Mouse (Mus musculus) duodenum, adult 2 months (tissue): Measurements from ENCODE around the gene Ptov1. TPM values are rescaled to one million over a fixed set of nuclear protein-coding genes. Genes with fewer than 3 reads are reported as not detected.

Experiments
- polyA plus RNA-seq: library from polyadenylated mRNA; depleted of rRNA; stranded (reverse); fragments of >200 nt; gene quantifications from 2 replicates; pipeline ENCODE4 v1.2.3, GENCODE M21; 2012; ENCODE audit warnings: low replicate concordance; rRNA removed

Ptov1 gene
- 116 and 164 TPM in 2 replicates for polyA plus RNA-seq

DNA sequence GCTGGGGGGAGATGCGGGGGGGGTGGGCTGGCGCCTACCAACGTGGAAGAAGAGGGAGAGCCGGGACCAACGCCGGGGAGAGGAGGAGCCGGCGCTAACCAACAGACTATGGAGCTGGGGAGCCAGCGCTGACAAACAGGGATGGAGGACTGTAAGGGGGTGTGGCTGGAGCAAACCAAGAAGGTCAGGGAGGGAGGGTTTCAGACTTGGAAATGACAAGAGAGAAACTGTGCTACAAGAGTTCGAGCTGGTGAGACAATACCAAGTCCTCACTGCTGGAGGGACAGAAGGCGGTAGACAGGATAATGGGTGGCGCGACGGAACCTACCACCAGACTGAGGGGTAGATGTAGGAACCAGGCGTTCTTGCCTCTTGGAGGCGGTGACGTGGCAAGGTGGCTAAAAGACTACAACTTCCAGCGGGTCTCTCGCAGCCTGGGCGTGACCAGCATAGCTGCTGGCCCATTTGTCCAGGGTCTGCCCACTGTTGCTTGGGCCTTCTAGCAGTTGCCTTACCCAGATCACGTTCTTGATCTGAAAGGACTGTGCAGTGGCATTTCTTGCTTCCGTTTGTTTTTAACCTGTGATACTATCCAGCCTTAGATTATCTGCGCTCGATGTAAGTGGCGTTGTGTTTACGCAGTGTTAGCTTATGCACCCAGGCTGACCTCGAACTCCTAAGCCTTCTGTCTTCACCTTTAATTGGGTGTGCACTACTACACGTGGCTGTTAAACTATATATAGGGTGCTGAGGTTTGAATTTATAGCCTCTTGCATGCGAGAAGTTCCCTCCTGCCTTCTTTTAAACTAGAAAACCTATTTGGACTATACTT, at the start of gene Ptov1:
Ptov1 (minus strand) TSS at position 92 of the 832 bp plus-strand sequence.

DNA sequence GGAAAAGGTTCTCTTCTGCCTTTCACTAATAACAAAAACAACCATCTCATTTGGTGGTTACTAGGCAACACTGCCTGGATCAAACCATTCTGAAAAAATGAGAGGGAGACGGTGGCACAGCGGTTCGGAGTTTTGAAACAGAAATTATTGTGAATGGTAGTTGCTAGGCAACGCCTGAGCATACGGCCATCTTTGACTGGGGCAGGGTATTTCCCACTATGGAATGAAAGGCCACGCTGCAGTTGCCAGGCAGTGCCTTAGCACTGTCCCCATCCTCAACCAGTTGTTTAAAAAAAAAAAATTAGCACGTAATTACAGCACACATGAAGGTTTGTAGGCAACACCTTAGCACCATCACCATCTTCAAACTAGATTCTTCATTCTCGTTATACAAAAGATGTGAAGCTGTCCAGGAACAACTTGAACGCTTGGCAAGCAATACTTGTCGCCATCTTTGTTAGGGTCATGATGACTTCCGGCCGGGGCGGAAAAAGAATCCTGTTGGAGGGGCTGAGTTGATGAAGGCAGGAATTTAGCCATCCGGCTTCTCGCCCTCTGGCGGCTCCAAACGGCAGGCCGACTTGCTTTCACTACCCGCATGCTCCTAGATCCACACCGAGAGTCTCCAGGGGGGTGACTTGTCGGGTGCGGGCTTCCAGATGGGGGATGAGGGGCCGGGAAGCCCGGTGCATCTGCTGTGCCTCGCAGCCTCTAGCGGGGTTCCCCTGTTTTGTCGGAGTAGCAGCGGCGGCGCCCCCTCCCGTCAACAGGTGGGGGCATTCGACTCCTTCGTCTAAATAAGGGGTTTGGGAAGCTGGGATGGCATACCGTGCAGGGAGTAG, 26.2 kb upstream of the Ptov1 start, which contains the start of gene Fuz:
Fuz (plus strand) TSS at position 487 of the 842 bp plus-strand sequence.

DNA sequence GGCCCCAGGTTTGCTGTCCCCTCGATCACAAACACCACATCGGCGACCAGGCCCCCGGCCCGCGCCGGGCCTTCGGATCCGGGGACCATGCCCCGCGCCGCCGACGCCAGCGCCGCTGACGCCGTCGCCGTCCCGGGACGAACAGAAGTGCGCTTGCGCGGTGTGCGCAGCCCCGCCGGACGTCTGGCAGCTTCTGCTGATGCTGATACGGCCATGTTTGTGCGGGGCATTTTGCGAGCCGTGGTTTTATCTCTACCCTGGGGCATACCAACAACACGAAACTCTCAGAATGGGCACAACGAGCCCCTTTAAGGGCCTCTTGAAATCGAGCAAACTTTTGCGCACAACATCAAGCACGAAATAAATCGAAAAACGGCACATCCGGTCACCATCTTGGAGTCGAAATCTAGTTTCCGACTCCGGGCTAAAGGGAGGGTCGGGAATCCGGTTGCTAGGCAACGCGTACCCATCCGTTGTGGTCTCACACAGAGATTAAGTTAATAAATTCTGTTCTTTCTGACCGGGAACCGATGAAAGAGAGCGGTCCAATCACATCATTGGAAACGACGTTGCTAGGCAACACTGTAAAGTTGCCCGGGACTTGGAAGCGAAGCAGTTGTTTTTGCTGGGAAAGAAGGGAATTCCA, 22.8 kb upstream of the Ptov1 start, which contains the start of gene Med25:
Med25 (minus strand) TSS at position 437 of the 646 bp plus-strand sequence.

DNA sequence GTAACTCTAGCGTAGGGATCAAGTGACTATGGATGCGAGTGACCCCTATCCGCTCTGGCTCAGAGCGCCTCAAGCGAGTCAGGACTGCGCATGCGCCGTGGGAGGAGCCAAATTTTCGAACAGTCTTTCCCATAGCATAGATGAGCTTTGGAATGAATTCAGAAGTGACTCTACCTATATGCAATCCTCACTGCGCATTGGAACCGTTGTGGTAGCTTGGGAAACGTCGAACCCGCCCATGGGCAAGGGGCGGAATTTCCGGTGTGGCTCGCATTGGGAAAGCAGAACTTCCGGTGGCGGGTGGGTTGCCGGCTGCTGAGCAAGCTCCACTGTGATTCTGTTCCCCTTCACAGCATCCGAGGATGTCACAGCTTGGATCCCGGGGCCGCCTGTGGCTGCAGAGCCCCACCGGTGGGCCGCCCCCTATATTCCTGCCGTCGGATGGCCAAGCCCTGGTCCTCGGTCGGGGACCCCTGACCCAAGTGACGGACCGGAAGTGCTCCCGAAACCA, 12.5 kb downstream of the Ptov1 start, which contains the start of gene Pnkp:
Pnkp (plus strand) TSS at position 98 of the 511 bp plus-strand sequence.

DNA sequence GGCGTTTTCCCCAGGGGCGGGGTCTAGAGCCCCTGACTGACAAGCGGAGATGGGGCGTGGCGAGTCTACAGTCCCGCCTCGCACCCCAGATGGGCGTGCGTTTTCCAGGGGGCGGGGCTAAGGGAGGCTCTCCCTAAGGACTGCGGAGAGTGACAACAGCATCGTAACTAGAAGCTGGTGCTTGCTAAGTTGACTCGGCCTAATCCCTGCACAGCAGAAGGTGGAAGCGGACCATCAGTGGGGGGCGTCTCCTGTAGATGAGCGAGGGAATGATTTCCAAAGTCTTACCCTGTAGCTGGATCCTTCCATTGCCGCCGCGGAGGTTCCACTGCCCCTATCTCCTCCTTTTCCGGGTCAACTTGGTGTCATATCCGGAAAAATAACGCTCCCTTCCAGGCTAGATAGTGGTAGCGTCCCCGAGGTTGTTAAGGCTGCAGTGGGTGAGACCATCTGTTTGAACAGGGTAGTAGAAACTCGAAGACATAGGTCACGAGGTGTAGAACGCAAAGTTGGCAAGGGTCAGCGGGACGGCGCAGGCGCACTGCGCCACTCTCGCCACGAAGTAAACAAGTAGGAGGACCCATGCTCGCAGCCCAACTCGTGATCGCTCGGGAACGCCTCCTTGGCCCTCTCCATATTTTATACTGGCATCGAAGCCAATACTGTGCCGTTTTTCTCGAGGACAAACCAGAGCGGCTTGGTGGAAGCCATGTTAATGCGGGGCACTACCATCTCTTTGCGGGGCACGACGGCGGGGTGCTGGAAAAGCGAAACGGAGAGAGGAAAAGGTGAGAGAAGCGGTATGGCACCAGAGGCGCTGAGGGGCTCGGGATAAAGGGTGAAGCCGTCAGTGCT, 20.8 kb downstream of the Ptov1 start, which contains the start of the genes Akt1s1 and Tbc1d17:
Akt1s1 (plus strand) TSS at position 431 of the 855 bp plus-strand sequence.
Tbc1d17 (minus strand) TSS at position 519 of the 855 bp plus-strand sequence.

DNA sequence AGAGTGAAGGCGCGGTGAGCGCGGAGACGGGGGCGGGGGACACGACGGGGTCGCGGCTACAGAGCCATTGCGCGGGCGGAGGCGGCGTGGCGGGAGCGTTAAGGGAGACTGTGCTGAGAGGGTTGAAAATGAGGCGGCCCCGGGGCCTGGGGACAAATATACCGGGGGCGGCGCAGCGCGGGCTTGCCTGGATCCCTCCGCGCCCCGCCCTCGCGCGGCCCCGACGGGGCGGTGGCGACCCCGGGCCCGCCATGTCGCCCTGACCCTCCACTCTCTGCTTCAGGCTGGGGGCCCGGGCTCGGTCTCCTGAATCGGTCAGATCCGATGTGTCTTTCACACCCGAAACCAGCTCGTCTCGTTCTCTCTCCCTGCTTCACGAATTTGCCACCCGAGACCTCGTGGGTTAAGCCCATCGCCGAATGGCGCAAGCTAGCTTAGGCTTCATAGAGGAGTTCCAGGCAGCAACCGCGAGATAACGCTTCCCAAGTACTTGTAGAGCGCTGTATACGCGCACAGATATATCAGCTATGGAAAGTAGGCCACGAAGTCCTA, 53.0 kb downstream of the Ptov1 start, which contains the start of gene Atf5:
Atf5 (minus strand) TSS at position 189 of the 552 bp plus-strand sequence.

DNA sequence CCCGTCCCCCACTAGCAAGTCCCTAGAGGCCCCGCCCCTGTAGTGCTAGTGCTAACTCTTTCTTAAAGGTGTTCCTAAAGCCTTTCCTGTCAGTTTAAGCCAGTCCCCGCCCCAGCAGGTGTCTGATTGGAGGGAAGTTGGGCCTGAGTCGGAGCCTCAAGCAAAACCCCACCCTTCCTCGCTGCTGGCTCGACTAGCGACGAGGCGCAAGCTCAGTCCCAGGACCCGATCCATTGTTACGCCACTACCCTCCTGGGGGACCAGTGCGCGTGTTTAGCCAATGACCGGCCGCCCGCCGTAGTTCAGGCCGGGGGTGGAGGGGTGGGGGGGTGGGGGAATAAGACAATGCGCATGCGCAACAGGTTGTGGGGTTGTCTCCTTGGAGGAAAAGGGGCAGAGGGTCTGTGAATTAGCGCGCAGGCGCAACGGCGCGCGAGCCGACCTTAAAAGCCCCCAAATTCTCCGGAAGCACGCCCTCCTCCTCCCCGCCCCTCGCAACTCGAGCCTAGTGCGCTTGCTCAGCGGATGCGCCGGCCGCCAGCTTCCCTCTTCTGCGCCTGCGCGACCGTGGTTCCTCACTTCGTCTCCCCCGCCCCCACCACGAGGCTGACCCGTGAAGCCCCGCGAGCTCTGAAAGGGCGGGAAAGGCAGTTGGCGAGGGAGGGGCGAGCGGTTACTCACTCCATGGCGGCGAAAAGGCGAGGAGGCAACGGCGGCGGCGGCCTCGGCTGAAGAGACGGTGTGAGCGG, 53.7 kb downstream of the Ptov1 start, which contains the start of the genes Nup62 and Il4i1:
Nup62 (plus strand) TSS at position 368 of the 749 bp plus-strand sequence.
Il4i1 (plus strand) TSS at position 667 of the 749 bp plus-strand sequence.

Other genes starting within 250 kb of the Ptov1 start
- gene Myh14, start 198.9 kb downstream of the Ptov1 start, polyA plus RNA-seq: 132 and 290 TPM in 2 replicates
- gene Izumo2, start 161.0 kb downstream of the Ptov1 start, polyA plus RNA-seq: not detected in 2 replicates
- gene Vrk3, start 121.4 kb downstream of the Ptov1 start, polyA plus RNA-seq: 49.7 and 62.2 TPM in 2 replicates
- gene Zfp473, start 118.7 kb downstream of the Ptov1 start, polyA plus RNA-seq: 0.06 and 0.13 TPM in 2 replicates
- 45.1 and 62.8 TPM in 2 replicates for gene Nup62, start 53.7 kb downstream of the Ptov1 start, polyA plus RNA-seq
- 2.2 and 6.3 TPM in 2 replicates for gene Il4i1, start 53.4 kb downstream of the Ptov1 start, polyA plus RNA-seq
- 132 and 137 TPM in 2 replicates for gene Atf5, start 53.1 kb downstream of the Ptov1 start, polyA plus RNA-seq
- gene Akt1s1, start 20.8 kb downstream of the Ptov1 start, polyA plus RNA-seq: 248 and 535 TPM in 2 replicates
- gene Tbc1d17, start 20.7 kb downstream of the Ptov1 start, polyA plus RNA-seq: 67.0 and 80.1 TPM in 2 replicates
- gene Pnkp, start 12.6 kb downstream of the Ptov1 start, polyA plus RNA-seq: 50.8 and 86.4 TPM in 2 replicates
- 280 and 331 TPM in 2 replicates for gene Med25, start 22.9 kb upstream of the Ptov1 start, polyA plus RNA-seq
- 34.2 and 46.4 TPM in 2 replicates for gene Fuz, start 26.3 kb upstream of the Ptov1 start, polyA plus RNA-seq
- gene Ap2a1, start 59.7 kb upstream of the Ptov1 start, polyA plus RNA-seq: 76.5 and 82.3 TPM in 2 replicates
- 0.49 TPM in 1 of 2 replicates, not detected in the other for gene Tsks, start 73.4 kb upstream of the Ptov1 start, polyA plus RNA-seq
- gene Cpt1c, start 105.1 kb upstream of the Ptov1 start, polyA plus RNA-seq: 6.7 and 11.1 TPM in 2 replicates
- 45.6 and 61.7 TPM in 2 replicates for gene Prmt1, start 116.8 kb upstream of the Ptov1 start, polyA plus RNA-seq
- 70.7 and 84.2 TPM in 2 replicates for gene Irf3, start 127.9 kb upstream of the Ptov1 start, polyA plus RNA-seq
- 26.3 and 28.8 TPM in 2 replicates for gene Bcl2l12, start 128.9 kb upstream of the Ptov1 start, polyA plus RNA-seq
- gene Scaf1, start 146.6 kb upstream of the Ptov1 start, polyA plus RNA-seq: 59.7 and 64.8 TPM in 2 replicates
- 76.8 and 77.3 TPM in 2 replicates for gene Rras, start 148.2 kb upstream of the Ptov1 start, polyA plus RNA-seq
- gene Prr12, start 183.1 kb upstream of the Ptov1 start, polyA plus RNA-seq: 8.5 and 9.7 TPM in 2 replicates
- gene Nosip, start 192.6 kb upstream of the Ptov1 start, polyA plus RNA-seq: 47.3 and 54.0 TPM in 2 replicates
- gene Prrg2, start 192.9 kb upstream of the Ptov1 start, polyA plus RNA-seq: 145 and 313 TPM in 2 replicates
- 42.1 and 62.3 TPM in 2 replicates for gene Rcn3, start 222.4 kb upstream of the Ptov1 start, polyA plus RNA-seq
- gene Fcgrt, start 234.1 kb upstream of the Ptov1 start, polyA plus RNA-seq: 84.8 and 148 TPM in 2 replicates